Mouse (Mus musculus): Measurements from ENCODE around the gene Qk. TPM values are rescaled to one million over a fixed set of nuclear protein-coding genes. Genes with fewer than 3 reads are reported as not detected.

The Qk gene
- polyA plus RNA-seq, 1 experiment from 2014 or later: 37.3 TPM

GRCm38 (mm10) chr17:10216164-10216563 is 103.5 kb downstream of the Qk start:
- no peak for ATAC-seq (ENCODE audit: insufficient number of reproducible peaks, insufficient read depth, low FRiP score, low read depth)
- Histone ChIP-seq H3K4me3 (ENCODE audit: low read depth, low read length) (no peak overlapping the region), H3K9me3 (ENCODE audit: control insufficient read depth, low read depth, low read length) (no peaks in the 10 kb centered on the region), H3K4me2 (replicated peaks; ENCODE audit: low read depth, low read length) (no peak overlapping the region), H3K27ac (ENCODE audit: low read length) (no peak overlapping the region), H3K27me3 (ENCODE audit: control insufficient read depth, insufficient read depth, low read length) (no peaks in the 10 kb centered on the region), H3K9ac (replicated peaks; ENCODE audit: low read depth, low read length) (no peak overlapping the region), H3K4me1 (ENCODE audit: control insufficient read depth, insufficient read depth, low read length) (no peaks in the 10 kb centered on the region), H3K36me3 (ENCODE audit: control insufficient read depth, insufficient read depth, low read length) (peaks cover 8% of the 10 kb centered on the region; the same call in 1 of the 2 replicates)
- 80% methylated on average over 5 of the region's 5 CpGs for WGBS

GRCm38 (mm10) chr17:10209154-10209777 is 110.4 kb downstream of the Qk start:
- WGBS: 38% methylated on average over 12 of the region's 12 CpGs
- peaks cover 16% of the 10 kb centered on the region for H3K36me3 ChIP-seq (ENCODE audit: control insufficient read depth, insufficient read depth, low read length)

GRCm38 (mm10) chr17:10198662-10199061 is 121.0 kb downstream of the Qk start:
- H3K4me2 ChIP-seq (replicated peaks; ENCODE audit: low read depth, low read length): no peak overlapping the region
- H3K4me1 ChIP-seq (ENCODE audit: control insufficient read depth, insufficient read depth, low read length): no peaks in the 10 kb centered on the region
- H3K9me3 ChIP-seq (ENCODE audit: control insufficient read depth, low read depth, low read length): no peaks in the 10 kb centered on the region
- H3K36me3 ChIP-seq (ENCODE audit: control insufficient read depth, insufficient read depth, low read length): no peaks in the 10 kb centered on the region
- 82% methylated on average over 2 of the region's 2 CpGs for WGBS
- no peak for ATAC-seq (ENCODE audit: insufficient number of reproducible peaks, insufficient read depth, low FRiP score, low read depth)
- H3K27ac ChIP-seq (ENCODE audit: low read length): no peak overlapping the region
- no peak overlapping the region for H3K9ac ChIP-seq (replicated peaks; ENCODE audit: low read depth, low read length)
- H3K27me3 ChIP-seq (ENCODE audit: control insufficient read depth, insufficient read depth, low read length): no peaks in the 10 kb centered on the region
- H3K4me3 ChIP-seq (ENCODE audit: low read depth, low read length): no peak overlapping the region

More at GRCm38 (mm10) chr17:10209154-10209777, 110.4 kb downstream of the Qk start:
- Histone ChIP-seq H3K9me3 (ENCODE audit: control insufficient read depth, low read depth, low read length) (no peaks in the 10 kb centered on the region), H3K27me3 (ENCODE audit: control insufficient read depth, insufficient read depth, low read length) (no peaks in the 10 kb centered on the region), H3K4me3 (ENCODE audit: low read depth, low read length) (no peak overlapping the region), H3K27ac (ENCODE audit: low read length) (no peak overlapping the region), H3K4me1 (ENCODE audit: control insufficient read depth, insufficient read depth, low read length) (no peaks in the 10 kb centered on the region), H3K4me2 (replicated peaks; ENCODE audit: low read depth, low read length) (no peak overlapping the region), H3K9ac (replicated peaks; ENCODE audit: low read depth, low read length) (no peak overlapping the region)
- no peak for ATAC-seq (ENCODE audit: insufficient number of reproducible peaks, insufficient read depth, low FRiP score, low read depth)

GRCm38 (mm10) chr17:10198231-10198630 is 121.4 kb downstream of the Qk start:
- WGBS: 96% methylated on average over 3 of the region's 3 CpGs
- Histone ChIP-seq H3K4me3 (ENCODE audit: low read depth, low read length) (no peak overlapping the region), H3K27me3 (ENCODE audit: control insufficient read depth, insufficient read depth, low read length) (no peaks in the 10 kb centered on the region), H3K36me3 (ENCODE audit: control insufficient read depth, insufficient read depth, low read length) (no peaks in the 10 kb centered on the region), H3K27ac (ENCODE audit: low read length) (no peak overlapping the region), H3K9me3 (ENCODE audit: control insufficient read depth, low read depth, low read length) (no peaks in the 10 kb centered on the region), H3K4me1 (ENCODE audit: control insufficient read depth, insufficient read depth, low read length) (no peaks in the 10 kb centered on the region), H3K4me2 (replicated peaks; ENCODE audit: low read depth, low read length) (no peak overlapping the region), H3K9ac (replicated peaks; ENCODE audit: low read depth, low read length) (no peak overlapping the region)
- no peak for ATAC-seq (ENCODE audit: insufficient number of reproducible peaks, insufficient read depth, low FRiP score, low read depth)

GRCm38 (mm10) chr17:10195703-10196102 is 124.0 kb downstream of the Qk start:
- no peaks in the 10 kb centered on the region for H3K27me3 ChIP-seq (ENCODE audit: control insufficient read depth, insufficient read depth, low read length)
- no peaks in the 10 kb centered on the region for H3K4me1 ChIP-seq (ENCODE audit: control insufficient read depth, insufficient read depth, low read length)
- WGBS: 93% methylated on average over 6 of the region's 6 CpGs
- no peak overlapping the region for H3K9ac ChIP-seq (replicated peaks; ENCODE audit: low read depth, low read length)
- no peaks in the 10 kb centered on the region for H3K9me3 ChIP-seq (ENCODE audit: control insufficient read depth, low read depth, low read length)
- ATAC-seq (ENCODE audit: insufficient number of reproducible peaks, insufficient read depth, low FRiP score, low read depth): no peak
- no peak overlapping the region for H3K4me3 ChIP-seq (ENCODE audit: low read depth, low read length)
- H3K27ac ChIP-seq (ENCODE audit: low read length): no peak overlapping the region
- no peak overlapping the region for H3K4me2 ChIP-seq (replicated peaks; ENCODE audit: low read depth, low read length)
- H3K36me3 ChIP-seq (ENCODE audit: control insufficient read depth, insufficient read depth, low read length): no peaks in the 10 kb centered on the region

GRCm38 (mm10) chr17:10190857-10191256 is 128.8 kb downstream of the Qk start:
- Histone ChIP-seq H3K9ac (replicated peaks; ENCODE audit: low read depth, low read length) (no peak overlapping the region), H3K4me3 (ENCODE audit: low read depth, low read length) (no peak overlapping the region), H3K9me3 (ENCODE audit: control insufficient read depth, low read depth, low read length) (no peaks in the 10 kb centered on the region), H3K4me1 (ENCODE audit: control insufficient read depth, insufficient read depth, low read length) (no peaks in the 10 kb centered on the region), H3K36me3 (ENCODE audit: control insufficient read depth, insufficient read depth, low read length) (no peaks in the 10 kb centered on the region), H3K27ac (ENCODE audit: low read length) (no peak overlapping the region), H3K4me2 (replicated peaks; ENCODE audit: low read depth, low read length) (no peak overlapping the region), H3K27me3 (ENCODE audit: control insufficient read depth, insufficient read depth, low read length) (no peaks in the 10 kb centered on the region)
- 82% methylated on average over 1 of the region's 1 CpGs for WGBS
- no peak for ATAC-seq (ENCODE audit: insufficient number of reproducible peaks, insufficient read depth, low FRiP score, low read depth)

GRCm38 (mm10) chr17:10188481-10188880 is 131.2 kb downstream of the Qk start:
- no peaks in the 10 kb centered on the region for H3K27me3 ChIP-seq (ENCODE audit: control insufficient read depth, insufficient read depth, low read length)
- no peak overlapping the region for H3K9ac ChIP-seq (replicated peaks; ENCODE audit: low read depth, low read length)
- no peak overlapping the region for H3K4me2 ChIP-seq (replicated peaks; ENCODE audit: low read depth, low read length)
- H3K36me3 ChIP-seq (ENCODE audit: control insufficient read depth, insufficient read depth, low read length): no peaks in the 10 kb centered on the region
- WGBS: 66% methylated on average over 3 of the region's 3 CpGs
- H3K9me3 ChIP-seq (ENCODE audit: control insufficient read depth, low read depth, low read length): no peaks in the 10 kb centered on the region
- H3K4me1 ChIP-seq (ENCODE audit: control insufficient read depth, insufficient read depth, low read length): no peaks in the 10 kb centered on the region
- no peak for ATAC-seq (ENCODE audit: insufficient number of reproducible peaks, insufficient read depth, low FRiP score, low read depth)
- no peak overlapping the region for H3K4me3 ChIP-seq (ENCODE audit: low read depth, low read length)
- no peak overlapping the region for H3K27ac ChIP-seq (ENCODE audit: low read length)

- Histone ChIP-seq H3K27me3 (ENCODE audit: control insufficient read depth, insufficient read depth, low read length) (no peaks in the 10 kb centered on the region), H3K9ac (replicated peaks; ENCODE audit: low read depth, low read length) (no peak overlapping the region), H3K36me3 (ENCODE audit: control insufficient read depth, insufficient read depth, low read length) (no peaks in the 10 kb centered on the region), H3K4me2 (replicated peaks; ENCODE audit: low read depth, low read length) (no peak overlapping the region), H3K4me1 (ENCODE audit: control insufficient read depth, insufficient read depth, low read length) (no peaks in the 10 kb centered on the region), H3K9me3 (ENCODE audit: control insufficient read depth, low read depth, low read length) (no peaks in the 10 kb centered on the region), H3K27ac (ENCODE audit: low read length) (no peak overlapping the region), H3K4me3 (ENCODE audit: low read depth, low read length) (no peak overlapping the region)
- no peak for ATAC-seq (ENCODE audit: insufficient number of reproducible peaks, insufficient read depth, low FRiP score, low read depth)
- WGBS: 77% methylated on average over 4 of the region's 4 CpGs
Measured at GRCm38 (mm10) chr17:10187431-10188020, 132.1 kb downstream of the Qk start.

GRCm38 (mm10) chr17:10181761-10182160 is 137.9 kb downstream of the Qk start:
- Histone ChIP-seq H3K4me3 (ENCODE audit: low read depth, low read length) (no peak overlapping the region), H3K9ac (replicated peaks; ENCODE audit: low read depth, low read length) (no peak overlapping the region), H3K36me3 (ENCODE audit: control insufficient read depth, insufficient read depth, low read length) (no peaks in the 10 kb centered on the region), H3K4me1 (ENCODE audit: control insufficient read depth, insufficient read depth, low read length) (no peaks in the 10 kb centered on the region), H3K4me2 (replicated peaks; ENCODE audit: low read depth, low read length) (no peak overlapping the region), H3K9me3 (ENCODE audit: control insufficient read depth, low read depth, low read length) (no peaks in the 10 kb centered on the region), H3K27ac (ENCODE audit: low read length) (no peak overlapping the region), H3K27me3 (ENCODE audit: control insufficient read depth, insufficient read depth, low read length) (no peaks in the 10 kb centered on the region)
- no peak for ATAC-seq (ENCODE audit: insufficient number of reproducible peaks, insufficient read depth, low FRiP score, low read depth)
- 78% methylated on average over 6 of the region's 6 CpGs for WGBS

Data from stomach, embryonic 14.5 days (tissue).